Mouse (Mus musculus): ENCODE measurements around the gene Agap2.

Agap2 gene

GRCm38 (mm10) chr10:127075080-127075479 is at the start of gene Agap2:
TSS of gene Agap2 (plus strand) at chr10:127075284.
- DNase-seq (ENCODE audit: low spot score): no peak

DNA sequence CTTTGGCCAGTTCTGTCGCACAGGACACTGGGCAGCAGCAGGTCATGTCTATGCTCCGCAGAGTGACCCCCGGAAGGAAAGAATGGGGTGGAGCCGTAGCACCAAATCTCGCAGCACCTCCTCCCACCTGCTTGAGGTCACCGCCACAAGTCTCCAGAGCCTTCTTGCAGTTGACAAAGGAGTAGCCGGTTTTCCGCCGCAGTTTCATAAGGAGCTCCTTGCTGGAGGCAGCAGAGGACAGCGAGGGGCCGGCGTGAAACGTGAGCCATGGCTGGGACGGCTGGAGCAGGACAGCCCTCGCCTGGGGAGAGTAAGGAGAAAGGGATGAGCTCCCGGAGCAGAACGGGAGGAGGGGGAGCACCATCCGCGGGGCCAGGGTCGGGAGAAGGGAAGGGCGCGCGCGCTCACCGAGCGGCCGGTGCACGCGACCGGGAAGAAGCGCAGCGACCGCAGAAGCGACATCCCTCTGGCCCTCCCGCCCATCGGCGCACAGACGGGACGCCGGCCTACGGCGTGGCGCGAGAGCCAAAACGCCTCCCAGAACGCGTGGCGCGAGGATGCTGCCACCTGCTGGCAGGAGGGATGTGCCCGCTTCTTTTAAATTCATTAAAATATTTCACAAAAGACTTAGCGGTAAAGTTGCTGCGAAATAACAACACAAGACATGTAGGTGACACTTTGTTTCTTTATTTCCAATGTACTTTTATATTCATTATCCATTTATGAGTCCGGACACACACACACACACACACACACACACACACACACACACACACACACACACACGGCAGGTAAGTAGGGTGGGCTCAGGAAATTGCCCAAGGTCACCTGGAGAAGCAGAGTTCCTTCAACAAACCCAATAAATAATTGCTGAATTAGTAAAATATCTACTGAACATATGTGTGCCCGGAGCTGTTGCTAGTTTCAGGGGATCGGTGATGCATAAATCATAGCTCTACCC is 44.5 kb upstream of the Agap2 start, which contains the start of gene Tsfm:
Tsfm (minus strand) TSS at position 505 of the 961 bp plus-strand sequence.
- DNase-seq (ENCODE audit: low spot score): peak; percentile 88

DNA sequence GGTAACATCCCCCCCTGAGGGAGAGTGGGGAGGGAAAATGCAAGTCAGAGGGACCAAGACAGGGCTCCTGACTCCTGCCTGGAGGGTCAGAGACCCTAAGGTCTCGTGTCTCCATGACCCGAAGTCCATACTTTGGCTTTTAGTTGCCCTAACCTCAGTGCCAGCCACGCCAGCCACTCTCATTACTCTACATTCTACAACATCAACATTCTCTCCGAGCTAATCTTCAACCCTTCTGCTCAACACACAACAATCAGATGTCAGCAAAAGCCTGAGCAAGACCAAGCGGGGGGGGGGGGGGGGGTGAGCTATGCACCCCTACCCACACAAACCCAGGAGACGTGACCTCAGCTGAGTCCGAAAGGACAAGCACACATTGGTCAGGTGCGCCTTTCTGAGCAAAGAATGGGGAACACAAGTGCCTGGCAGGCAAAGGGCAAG is 41.8 kb upstream of the Agap2 start:
- DNase-seq (ENCODE audit: low spot score): no peak

GRCm38 (mm10) chr10:127036273-127036672 is 38.8 kb upstream of the Agap2 start:
- no peak for DNase-seq (ENCODE audit: low spot score)

DNA sequence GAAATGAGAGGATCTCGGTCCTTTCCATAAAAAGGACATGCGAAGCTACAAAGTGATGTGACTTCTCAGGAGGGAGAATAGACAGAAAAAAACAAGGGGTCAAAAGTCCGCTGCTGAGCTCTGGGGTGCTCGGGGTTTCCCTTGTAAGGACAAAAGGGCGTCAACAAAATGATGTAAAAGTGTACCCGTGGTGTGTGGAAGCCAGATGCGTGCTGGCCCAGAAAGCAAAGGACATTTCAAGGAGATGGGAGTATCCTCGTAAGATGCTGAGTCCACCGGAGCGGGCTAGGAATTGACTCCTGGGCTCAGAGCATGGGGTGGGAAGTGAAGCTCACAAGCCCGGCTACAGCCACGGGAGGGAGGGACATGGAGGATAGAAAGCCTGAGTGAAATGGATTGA is 37.4 kb upstream of the Agap2 start:
- DNase-seq (ENCODE audit: low spot score): no peak

GRCm38 (mm10) chr10:127040569-127041214 is 34.4 kb upstream of the Agap2 start:
- no peak for DNase-seq (ENCODE audit: low spot score)

GRCm38 (mm10) chr10:127041274-127041766 is 33.8 kb upstream of the Agap2 start, which contains the start of the genes Mettl1 and Eef1akmt3:
TSS of gene Mettl1 (plus strand) at chr10:127041414.
TSS of gene Eef1akmt3 (minus strand) at chr10:127041513.
- no peak for DNase-seq (ENCODE audit: low spot score)

- peak; percentile 82 for DNase-seq (ENCODE audit: low spot score)
These were observed 33.2 kb upstream of the Agap2 start for GRCm38 (mm10) chr10:127041774-127042338.

- no peak for DNase-seq (ENCODE audit: low spot score)
These were observed 32.5 kb upstream of the Agap2 start for GRCm38 (mm10) chr10:127042468-127043115.

DNA sequence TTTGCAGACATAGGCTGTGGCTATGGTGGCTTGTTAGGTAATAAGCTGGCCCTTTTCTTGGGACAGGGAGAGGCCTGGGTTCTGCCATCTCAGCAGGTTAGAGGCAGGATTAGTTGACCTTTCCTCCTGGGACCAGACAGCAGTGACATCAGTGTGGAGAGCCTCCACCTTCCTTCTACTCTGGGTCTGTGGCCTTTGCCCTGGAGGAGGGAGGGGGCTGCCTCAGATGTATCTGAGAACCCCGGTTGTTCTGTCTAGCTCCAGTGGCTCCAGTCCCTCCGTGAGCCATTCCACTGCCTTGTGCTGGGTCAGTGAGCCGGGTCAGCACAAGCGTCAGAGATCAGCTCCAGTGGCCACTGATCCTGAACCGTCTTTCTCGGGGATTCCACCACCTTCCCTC is 31.9 kb upstream of the Agap2 start:
- no peak for DNase-seq (ENCODE audit: low spot score)

DNA sequence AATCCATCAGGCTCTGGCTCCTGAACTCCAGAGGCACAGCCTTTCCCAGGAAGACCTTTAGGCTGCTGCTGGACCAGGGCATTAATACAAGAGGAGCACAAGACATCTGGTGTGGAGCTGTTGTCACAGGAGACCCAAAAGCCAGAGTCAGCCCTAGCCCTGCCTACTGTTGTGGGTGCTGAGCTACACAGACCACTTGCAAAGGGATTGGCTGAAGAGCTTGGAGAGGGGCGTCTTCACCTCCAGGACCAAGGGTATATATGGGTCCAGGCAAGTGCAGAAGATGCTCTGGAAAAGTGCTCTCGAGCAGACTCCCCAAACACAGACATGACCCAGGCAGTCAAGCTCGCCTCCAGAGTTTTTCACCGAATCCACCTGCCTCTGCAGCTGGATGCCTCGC is 27.1 kb upstream of the Agap2 start, which contains the start of gene Cyp27b1:
Cyp27b1 (plus strand) TSS at position 297 of the 400 bp plus-strand sequence.
- no peak for DNase-seq (ENCODE audit: low spot score)

GRCm38 (mm10) chr10:127048608-127049394 is 26.3 kb upstream of the Agap2 start:
- no peak for DNase-seq (ENCODE audit: low spot score)

- DNase-seq (ENCODE audit: low spot score): no peak
These were observed 25.5 kb upstream of the Agap2 start for GRCm38 (mm10) chr10:127049395-127050118.

- DNase-seq (ENCODE audit: low spot score): no peak
These were observed 25.0 kb upstream of the Agap2 start for GRCm38 (mm10) chr10:127050119-127050474.

- no peak for DNase-seq (ENCODE audit: low spot score)
These were observed 20.4 kb upstream of the Agap2 start for GRCm38 (mm10) chr10:127054646-127055045.

DNA sequence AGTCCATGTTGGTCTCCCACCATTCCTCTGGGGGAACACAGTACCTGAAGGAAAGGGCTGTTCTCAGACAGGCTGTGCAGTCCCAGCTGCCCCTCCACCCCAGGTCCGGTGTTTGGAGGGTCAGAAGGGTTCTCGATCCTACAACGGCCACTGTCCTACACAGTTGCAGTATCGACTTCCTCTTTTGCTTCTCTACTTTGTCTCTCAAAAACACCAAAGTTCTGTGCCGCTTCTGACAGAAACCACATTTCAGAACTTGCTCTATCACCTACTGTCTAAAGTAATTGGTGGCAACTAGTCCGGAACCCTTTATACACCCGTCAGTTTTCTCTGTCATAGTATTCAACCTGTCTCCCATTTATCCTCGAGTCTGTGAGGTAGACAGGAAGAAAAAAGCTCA is 19.7 kb upstream of the Agap2 start:
- DNase-seq (ENCODE audit: low spot score): no peak

DNA sequence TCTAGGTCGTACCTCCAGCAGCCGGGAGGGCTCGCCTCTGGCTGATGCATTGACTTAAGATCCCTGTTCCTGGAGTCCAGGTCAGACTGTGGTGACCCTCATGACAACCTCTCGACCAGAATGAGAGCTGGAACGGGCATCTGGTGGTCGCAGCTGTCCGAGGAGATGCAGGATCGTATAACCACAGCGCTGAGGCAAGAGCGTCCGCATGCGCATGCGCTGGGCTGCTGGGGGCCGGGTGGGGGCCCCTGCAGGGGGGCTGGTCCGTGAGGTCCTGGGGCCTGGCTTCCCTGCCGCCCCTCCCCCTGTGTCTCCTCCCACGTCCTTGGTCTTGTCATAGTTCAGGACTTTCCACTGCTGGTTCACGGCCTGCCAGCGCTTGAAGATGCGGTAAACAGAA is 18.6 kb upstream of the Agap2 start:
- DNase-seq (ENCODE audit: low spot score): no peak

- DNase-seq (ENCODE audit: low spot score): no peak
These were observed 16.9 kb upstream of the Agap2 start for GRCm38 (mm10) chr10:127058161-127058560.

DNA sequence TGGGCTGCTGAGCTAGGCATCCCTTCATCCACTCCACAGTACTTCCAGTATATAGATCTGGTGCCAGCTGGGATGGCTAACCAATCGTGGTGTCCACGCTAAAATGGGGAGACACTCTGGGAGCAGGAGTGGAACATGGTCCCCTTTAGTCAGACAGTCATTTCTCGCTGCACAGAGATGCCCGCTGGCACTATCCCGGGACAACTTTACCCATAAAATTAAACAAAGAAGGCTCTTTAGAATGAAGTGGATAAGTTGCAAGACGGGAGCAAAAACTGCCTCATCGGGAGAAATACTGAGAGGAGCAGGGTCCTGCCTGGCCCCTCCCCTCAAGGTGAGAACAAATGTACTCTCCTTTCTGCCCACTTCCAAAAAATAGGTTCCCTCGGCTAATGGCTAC is 16.4 kb upstream of the Agap2 start:
- DNase-seq (ENCODE audit: low spot score): no peak
